Mouse (Mus musculus): ENCODE results near the gene Syt15. TPM values are rescaled to one million over a fixed set of nuclear protein-coding genes. Genes with fewer than 3 reads are reported as not detected.

The Syt15 gene
- polyA plus RNA-seq, 1 experiment, result 0.31 TPM

DNA sequence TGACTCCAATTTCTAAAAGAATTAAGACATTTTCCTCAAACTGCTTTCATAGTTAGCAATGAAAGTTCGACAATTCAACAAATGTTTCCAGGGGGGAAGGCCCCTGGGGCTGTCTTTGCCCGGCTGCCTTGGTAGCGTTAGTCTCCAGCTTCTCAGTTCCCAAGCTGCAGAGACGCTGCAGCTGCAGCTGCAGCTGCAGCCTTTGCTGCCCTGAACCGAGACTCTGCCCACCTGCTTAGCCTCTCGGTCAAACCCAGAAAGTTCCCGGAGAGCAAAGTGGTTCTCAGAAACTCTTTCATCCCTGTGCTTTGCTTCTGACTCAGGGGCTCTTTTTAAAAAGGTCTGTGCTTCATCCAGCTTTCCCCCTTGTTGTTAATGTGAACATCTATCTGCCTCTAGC, 12.9 kb downstream of the Syt15 start:
- Histone ChIP-seq H3K36me3 (ENCODE audit: control insufficient read depth, insufficient read depth, low read length, poor library complexity, severe bottlenecking) (no peaks in the 10 kb centered on the region), H3K27me3 (ENCODE audit: control insufficient read depth, insufficient read depth, low read length, poor library complexity, severe bottlenecking) (no peaks in the 10 kb centered on the region), H3K9me3 (replicated peaks; ENCODE audit: control insufficient read depth, insufficient read depth, low read length, poor library complexity, severe bottlenecking) (no peaks in the 10 kb centered on the region), H3K27ac (ENCODE audit: insufficient read depth, low read length) (no peak overlapping the region), H3K4me3 (ENCODE audit: low read depth, low read length) (no peak overlapping the region), H3K9ac (ENCODE audit: low read depth, poor library complexity, severe bottlenecking) (no peak overlapping the region), H3K4me1 (ENCODE audit: control insufficient read depth, insufficient read depth, low read length) (no peaks in the 10 kb centered on the region)
- no peak for TF ChIP-seq EP300 (IDR thresholded peaks at IDR 0.05; ENCODE audit: insufficient read depth, low read depth, low read length)
- TF ChIP-seq POLR2A (IDR thresholded peaks at IDR 0.05; ENCODE audit: insufficient read depth, low read length), result no peak
- no peak for TF ChIP-seq CTCF (IDR thresholded peaks at IDR 0.05; ENCODE audit: low read depth, low read length)

GRCm38 (mm10) chr14:34232866-34233680, 13.7 kb downstream of the Syt15 start:
- no peaks in the 10 kb centered on the region for H3K27me3 ChIP-seq (ENCODE audit: control insufficient read depth, insufficient read depth, low read length, poor library complexity, severe bottlenecking)
- no peak overlapping the region for H3K9ac ChIP-seq (ENCODE audit: low read depth, poor library complexity, severe bottlenecking)
- H3K27ac ChIP-seq (ENCODE audit: insufficient read depth, low read length), result no peak overlapping the region
- H3K9me3 ChIP-seq (replicated peaks; ENCODE audit: control insufficient read depth, insufficient read depth, low read length, poor library complexity, severe bottlenecking), result no peaks in the 10 kb centered on the region
- no peak overlapping the region for H3K4me3 ChIP-seq (ENCODE audit: low read depth, low read length)
- no peak for TF ChIP-seq POLR2A (IDR thresholded peaks at IDR 0.05; ENCODE audit: insufficient read depth, low read length)
- H3K36me3 ChIP-seq (ENCODE audit: control insufficient read depth, insufficient read depth, low read length, poor library complexity, severe bottlenecking), result no peaks in the 10 kb centered on the region
- no peaks in the 10 kb centered on the region for H3K4me1 ChIP-seq (ENCODE audit: control insufficient read depth, insufficient read depth, low read length)

DNA sequence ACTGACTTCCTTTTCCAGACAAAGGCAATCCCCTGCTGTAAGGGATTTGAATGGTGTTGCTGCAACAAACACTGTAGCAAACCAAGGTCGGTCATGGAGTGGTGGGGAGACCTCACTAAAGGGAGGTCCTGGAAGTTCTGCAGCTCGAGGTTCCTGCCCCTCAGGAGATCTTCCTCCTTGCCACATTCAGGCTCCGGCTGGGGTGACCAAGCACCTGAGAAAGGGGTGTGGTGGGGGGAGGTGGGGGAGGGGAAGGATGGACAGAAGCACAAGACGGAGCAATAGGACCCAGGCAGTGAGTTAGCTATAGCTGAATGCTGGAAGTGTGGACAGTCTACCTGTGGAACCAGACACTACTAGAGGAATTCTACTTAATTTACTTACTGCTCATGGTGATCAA, 14.5 kb downstream of the Syt15 start:
- peaks cover 4% of the 10 kb centered on the region; the same call in 1 of the 2 replicates for H3K36me3 ChIP-seq (ENCODE audit: control insufficient read depth, insufficient read depth, low read length, poor library complexity, severe bottlenecking)

DNA sequence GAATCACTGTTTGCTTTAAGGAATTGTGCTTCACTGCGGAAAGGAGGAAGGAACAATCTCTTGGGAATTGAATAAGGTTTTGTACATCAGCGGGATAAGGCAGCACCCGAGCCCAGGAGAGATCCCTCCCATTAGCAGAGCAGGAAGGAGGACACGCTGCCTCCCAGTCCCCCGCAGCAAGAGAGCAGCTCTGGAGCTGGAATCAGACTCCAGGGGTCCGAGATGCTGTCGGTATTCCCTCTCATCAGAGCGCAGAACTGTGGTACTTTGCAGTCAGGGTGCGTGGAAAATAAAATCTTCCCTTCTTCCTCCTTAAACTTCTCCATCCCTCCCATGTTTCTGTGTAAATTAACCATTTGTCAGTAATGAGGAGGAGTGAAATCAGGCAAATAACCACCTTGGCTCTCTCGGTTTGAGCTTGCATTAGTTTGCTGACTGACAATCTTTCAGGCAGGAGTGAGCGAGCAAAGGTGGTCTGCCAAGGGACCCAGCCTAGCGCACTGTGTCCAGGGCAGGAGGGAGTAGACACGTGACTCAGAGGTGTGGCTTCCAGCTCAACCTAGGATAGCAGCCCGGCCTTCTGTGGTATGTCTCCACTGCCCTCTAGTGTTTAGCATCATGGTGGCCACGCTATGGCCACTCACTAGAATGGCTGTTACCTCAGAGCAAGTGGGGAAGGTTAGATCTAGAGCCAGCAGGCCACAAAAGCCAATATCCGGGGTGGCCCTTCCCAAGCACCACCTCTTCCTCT, 15.4 kb downstream of the Syt15 start:
- no peaks in the 10 kb centered on the region for H3K4me1 ChIP-seq (ENCODE audit: control insufficient read depth, insufficient read depth, low read length)
- H3K4me3 ChIP-seq (ENCODE audit: low read depth, low read length), result peak overlapping the region; percentile 36; the same call in 1 of the 2 replicates
- no peaks in the 10 kb centered on the region for H3K9me3 ChIP-seq (replicated peaks; ENCODE audit: control insufficient read depth, insufficient read depth, low read length, poor library complexity, severe bottlenecking)
- peak overlapping the region; percentile 44 for H3K9ac ChIP-seq (ENCODE audit: low read depth, poor library complexity, severe bottlenecking)
- H3K27ac ChIP-seq (ENCODE audit: insufficient read depth, low read length), result no peak overlapping the region
- peaks cover 4% of the 10 kb centered on the region; the same call in 1 of the 2 replicates for H3K36me3 ChIP-seq (ENCODE audit: control insufficient read depth, insufficient read depth, low read length, poor library complexity, severe bottlenecking)
- no peaks in the 10 kb centered on the region for H3K27me3 ChIP-seq (ENCODE audit: control insufficient read depth, insufficient read depth, low read length, poor library complexity, severe bottlenecking)
- TF ChIP-seq CTCF (IDR thresholded peaks at IDR 0.05; ENCODE audit: low read depth, low read length) (peak; percentile 90), EP300 (IDR thresholded peaks at IDR 0.05; ENCODE audit: insufficient read depth, low read depth, low read length) (0 out of 2 replicates have a peak, but pooled peaks have one; percentile 52), POLR2A (IDR thresholded peaks at IDR 0.05; ENCODE audit: insufficient read depth, low read length) (no peak)

More for the DNA sequence above, 14.5 kb downstream of the Syt15 start:
- Histone ChIP-seq H3K9me3 (replicated peaks; ENCODE audit: control insufficient read depth, insufficient read depth, low read length, poor library complexity, severe bottlenecking) (no peaks in the 10 kb centered on the region), H3K27ac (ENCODE audit: insufficient read depth, low read length) (no peak overlapping the region), H3K4me1 (ENCODE audit: control insufficient read depth, insufficient read depth, low read length) (no peaks in the 10 kb centered on the region), H3K4me3 (ENCODE audit: low read depth, low read length) (no peak overlapping the region), H3K27me3 (ENCODE audit: control insufficient read depth, insufficient read depth, low read length, poor library complexity, severe bottlenecking) (no peaks in the 10 kb centered on the region), H3K9ac (ENCODE audit: low read depth, poor library complexity, severe bottlenecking) (no peak overlapping the region)
- no peak for TF ChIP-seq POLR2A (IDR thresholded peaks at IDR 0.05; ENCODE audit: insufficient read depth, low read length)
- TF ChIP-seq CTCF (IDR thresholded peaks at IDR 0.05; ENCODE audit: low read depth, low read length), result no peak
- no peak for TF ChIP-seq EP300 (IDR thresholded peaks at IDR 0.05; ENCODE audit: insufficient read depth, low read depth, low read length)

- H3K36me3 ChIP-seq (ENCODE audit: control insufficient read depth, insufficient read depth, low read length, poor library complexity, severe bottlenecking), result peaks cover 6% of the 10 kb centered on the region; the same call in 1 of the 2 replicates
- no peaks in the 10 kb centered on the region for H3K27me3 ChIP-seq (ENCODE audit: control insufficient read depth, insufficient read depth, low read length, poor library complexity, severe bottlenecking)
- TF ChIP-seq EP300 (IDR thresholded peaks at IDR 0.05; ENCODE audit: insufficient read depth, low read depth, low read length) (no peak), CTCF (IDR thresholded peaks at IDR 0.05; ENCODE audit: low read depth, low read length) (no peak), POLR2A (IDR thresholded peaks at IDR 0.05; ENCODE audit: insufficient read depth, low read length) (no peak)
- H3K4me1 ChIP-seq (ENCODE audit: control insufficient read depth, insufficient read depth, low read length), result no peaks in the 10 kb centered on the region
- H3K9ac ChIP-seq (ENCODE audit: low read depth, poor library complexity, severe bottlenecking), result no peak overlapping the region
- H3K4me3 ChIP-seq (ENCODE audit: low read depth, low read length), result no peak overlapping the region
- H3K27ac ChIP-seq (ENCODE audit: insufficient read depth, low read length), result no peak overlapping the region
- no peaks in the 10 kb centered on the region for H3K9me3 ChIP-seq (replicated peaks; ENCODE audit: control insufficient read depth, insufficient read depth, low read length, poor library complexity, severe bottlenecking)
Measured at GRCm38 (mm10) chr14:34240263-34240662, 20.9 kb downstream of the Syt15 start.

DNA sequence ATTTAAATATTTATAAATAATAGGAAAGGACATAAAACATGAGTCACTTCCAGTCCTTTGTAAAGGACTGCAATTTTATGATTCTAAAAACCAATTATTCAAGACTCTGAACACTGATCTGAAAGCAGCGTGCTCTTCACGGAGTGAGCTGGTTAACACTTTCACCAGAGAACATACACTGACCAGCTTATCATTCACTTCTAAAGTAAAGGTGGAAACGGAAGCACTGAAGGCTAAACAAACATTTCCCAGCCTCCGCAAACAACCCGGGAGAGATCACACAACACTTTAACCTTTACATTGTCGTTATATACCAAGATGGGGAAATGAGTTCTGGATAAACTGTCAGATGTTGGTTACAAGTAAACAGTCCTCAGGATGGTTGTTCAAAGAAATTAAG, 21.3 kb downstream of the Syt15 start:
- Histone ChIP-seq H3K36me3 (ENCODE audit: control insufficient read depth, insufficient read depth, low read length, poor library complexity, severe bottlenecking) (peaks cover 6% of the 10 kb centered on the region; the same call in 1 of the 2 replicates), H3K4me1 (ENCODE audit: control insufficient read depth, insufficient read depth, low read length) (no peaks in the 10 kb centered on the region), H3K9ac (ENCODE audit: low read depth, poor library complexity, severe bottlenecking) (no peak overlapping the region), H3K9me3 (replicated peaks; ENCODE audit: control insufficient read depth, insufficient read depth, low read length, poor library complexity, severe bottlenecking) (no peaks in the 10 kb centered on the region), H3K4me3 (ENCODE audit: low read depth, low read length) (no peak overlapping the region), H3K27ac (ENCODE audit: insufficient read depth, low read length) (no peak overlapping the region), H3K27me3 (ENCODE audit: control insufficient read depth, insufficient read depth, low read length, poor library complexity, severe bottlenecking) (no peaks in the 10 kb centered on the region)
- TF ChIP-seq EP300 (IDR thresholded peaks at IDR 0.05; ENCODE audit: insufficient read depth, low read depth, low read length) (no peak), CTCF (IDR thresholded peaks at IDR 0.05; ENCODE audit: low read depth, low read length) (no peak), POLR2A (IDR thresholded peaks at IDR 0.05; ENCODE audit: insufficient read depth, low read length) (no peak)
